Mouse (Mus musculus): ENCODE results near the gene Lmod2.

DNA sequence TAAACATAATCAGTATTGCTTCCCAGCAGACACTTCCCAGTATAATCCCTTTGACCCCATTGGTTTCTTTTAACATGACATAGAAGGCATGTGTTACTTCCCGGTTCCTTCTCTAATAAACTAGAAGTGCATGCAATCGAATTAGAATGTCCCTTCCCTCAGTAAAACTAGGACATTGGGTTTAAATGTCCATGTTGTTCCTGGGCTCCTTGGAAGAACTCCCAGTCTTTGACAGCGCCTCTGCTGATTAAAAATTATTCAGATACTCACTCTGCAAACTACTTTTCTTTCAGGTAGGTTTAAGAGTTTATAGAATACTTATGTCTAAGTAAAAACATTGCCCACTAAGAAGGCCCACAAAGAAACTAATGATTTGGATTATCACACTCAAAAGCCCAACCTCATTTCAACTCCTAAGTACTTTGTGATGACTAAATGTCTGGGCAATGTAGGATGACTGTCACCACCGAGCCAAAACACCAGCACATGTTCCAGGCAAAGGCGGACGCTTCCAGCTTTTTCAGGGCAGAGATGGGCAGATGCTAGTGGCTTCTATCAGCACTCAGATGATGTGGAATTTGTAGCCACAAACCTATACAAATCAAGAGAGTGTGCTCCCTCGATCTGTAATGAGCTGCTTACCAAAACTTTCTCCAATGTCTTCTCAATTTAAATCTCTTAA, 14.7 kb downstream of the Lmod2 start:
- TF ChIP-seq EP300 (IDR thresholded peaks at IDR 0.05) (no peak), CTCF (IDR thresholded peaks at IDR 0.05) (no peak)

Data from lung, postnatal 0 days (tissue).